Mouse (Mus musculus): ENCODE results near the gene Crtac1. TPM values are rescaled to one million over a fixed set of nuclear protein-coding genes. Genes with fewer than 3 reads are reported as not detected.

The Crtac1 gene
- polyA plus RNA-seq, 1 experiment from 2014 or later = 0.97 TPM

GRCm38 (mm10) chr19:42316998-42317397, 114.6 kb downstream of the Crtac1 start:
- DNase-seq (no peak), ATAC-seq (ENCODE audit: insufficient read depth) (no peak)
- WGBS = 67% methylated on average over 8 of the region's 8 CpGs
- Histone ChIP-seq H3K27ac (ENCODE audit: low read depth) (no peak overlapping the region), H3K36me3 (ENCODE audit: insufficient read depth) (no peaks in the 10 kb centered on the region), H3K4me2 (no peak overlapping the region), H3K27me3 (ENCODE audit: insufficient read depth, low read length) (0 out of 2 replicates have a peak, but pooled peaks cover 2% of the 10 kb centered on the region), H3K4me3 (ENCODE audit: low read depth, low read length) (no peak overlapping the region), H3K9ac (no peak overlapping the region), H3K4me1 (ENCODE audit: insufficient read depth) (no peaks in the 10 kb centered on the region), H3K9me3 (ENCODE audit: low read depth, low read length) (no peaks in the 10 kb centered on the region)
- no peak for TF ChIP-seq CTCF (IDR thresholded peaks at IDR 0.05; ENCODE audit: low read depth)

DNA sequence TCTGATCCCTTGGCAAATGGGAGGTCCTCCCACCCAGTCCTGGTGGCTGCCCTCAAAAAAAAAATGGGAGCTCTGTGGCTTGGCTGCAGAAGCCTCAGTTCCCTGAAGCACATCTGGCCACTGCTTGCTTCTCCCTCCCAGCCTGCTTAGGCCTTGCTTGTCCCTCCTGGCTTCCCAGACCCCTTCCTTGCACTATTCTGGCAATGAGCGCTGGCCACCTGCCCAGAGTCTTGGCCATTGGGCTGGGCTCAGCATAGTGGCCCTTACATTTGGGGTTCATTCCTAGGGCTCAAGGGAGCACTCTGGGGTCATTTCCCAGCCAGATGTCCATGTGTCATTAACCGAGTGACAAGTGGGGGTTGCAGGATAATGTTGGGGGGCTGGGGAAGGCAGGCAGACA, 115.1 kb downstream of the Crtac1 start:
- H3K9ac ChIP-seq = no peak overlapping the region
- TF ChIP-seq CTCF (IDR thresholded peaks at IDR 0.05; ENCODE audit: low read depth) = no peak
- no peaks in the 10 kb centered on the region for H3K4me1 ChIP-seq (ENCODE audit: insufficient read depth)
- ATAC-seq (ENCODE audit: insufficient read depth) = peak; percentile 35; the same call in 1 of the 2 replicates
- H3K4me3 ChIP-seq (ENCODE audit: low read depth, low read length) = no peak overlapping the region
- no peaks in the 10 kb centered on the region for H3K9me3 ChIP-seq (ENCODE audit: low read depth, low read length)
- H3K36me3 ChIP-seq (ENCODE audit: insufficient read depth) = no peaks in the 10 kb centered on the region
- no peak overlapping the region for H3K4me2 ChIP-seq
- H3K27ac ChIP-seq (ENCODE audit: low read depth) = no peak overlapping the region
- H3K27me3 ChIP-seq (ENCODE audit: insufficient read depth, low read length) = 0 out of 2 replicates have a peak, but pooled peaks cover 2% of the 10 kb centered on the region
- 77% methylated on average over 2 of the region's 2 CpGs for WGBS
- peak; percentile 52 for DNase-seq

- 0 out of 2 replicates have a peak, but pooled peaks cover 2% of the 10 kb centered on the region for H3K27me3 ChIP-seq (ENCODE audit: insufficient read depth, low read length)
- TF ChIP-seq CTCF (IDR thresholded peaks at IDR 0.05; ENCODE audit: low read depth) = peak; percentile 96
- no peak overlapping the region for H3K4me3 ChIP-seq (ENCODE audit: low read depth, low read length)
- ATAC-seq (ENCODE audit: insufficient read depth) (peak; percentile 66; the same call in 1 of the 2 replicates), DNase-seq (peak; percentile 90)
- no peaks in the 10 kb centered on the region for H3K36me3 ChIP-seq (ENCODE audit: insufficient read depth)
- H3K4me1 ChIP-seq (ENCODE audit: insufficient read depth) = no peaks in the 10 kb centered on the region
- WGBS = 0% methylated on average over 1 of the region's 1 CpGs
- no peak overlapping the region for H3K9ac ChIP-seq
- H3K4me2 ChIP-seq = no peak overlapping the region
- H3K9me3 ChIP-seq (ENCODE audit: low read depth, low read length) = no peaks in the 10 kb centered on the region
- H3K27ac ChIP-seq (ENCODE audit: low read depth) = no peak overlapping the region
Measured at GRCm38 (mm10) chr19:42315914-42316313, 115.7 kb downstream of the Crtac1 start.

- Histone ChIP-seq H3K4me3 (ENCODE audit: low read depth, low read length) (no peak overlapping the region), H3K9me3 (ENCODE audit: low read depth, low read length) (no peaks in the 10 kb centered on the region), H3K27ac (ENCODE audit: low read depth) (no peak overlapping the region), H3K9ac (no peak overlapping the region), H3K4me2 (no peak overlapping the region), H3K36me3 (ENCODE audit: insufficient read depth) (no peaks in the 10 kb centered on the region), H3K4me1 (ENCODE audit: insufficient read depth) (no peaks in the 10 kb centered on the region), H3K27me3 (ENCODE audit: insufficient read depth, low read length) (0 out of 2 replicates have a peak, but pooled peaks cover 2% of the 10 kb centered on the region)
- TF ChIP-seq CTCF (IDR thresholded peaks at IDR 0.05; ENCODE audit: low read depth) = no peak
- DNase-seq = no peak
- WGBS = 63% methylated on average over 6 of the region's 6 CpGs
- ATAC-seq (ENCODE audit: insufficient read depth) = no peak
Measured at GRCm38 (mm10) chr19:42315070-42315679, 116.4 kb downstream of the Crtac1 start.

GRCm38 (mm10) chr19:42312191-42312590, 119.4 kb downstream of the Crtac1 start:
- Histone ChIP-seq H3K27me3 (ENCODE audit: insufficient read depth, low read length) (no peaks in the 10 kb centered on the region), H3K4me3 (ENCODE audit: low read depth, low read length) (no peak overlapping the region), H3K4me2 (no peak overlapping the region), H3K27ac (ENCODE audit: low read depth) (no peak overlapping the region), H3K9ac (no peak overlapping the region), H3K36me3 (ENCODE audit: insufficient read depth) (no peaks in the 10 kb centered on the region), H3K9me3 (ENCODE audit: low read depth, low read length) (no peaks in the 10 kb centered on the region), H3K4me1 (ENCODE audit: insufficient read depth) (no peaks in the 10 kb centered on the region)
- no peak for TF ChIP-seq CTCF (IDR thresholded peaks at IDR 0.05; ENCODE audit: low read depth)
- DNase-seq = no peak
- ATAC-seq (ENCODE audit: insufficient read depth) = no peak
- WGBS = 70% methylated on average over 3 of the region's 3 CpGs

GRCm38 (mm10) chr19:42311332-42311731, 120.3 kb downstream of the Crtac1 start:
- Histone ChIP-seq H3K9me3 (ENCODE audit: low read depth, low read length) (no peaks in the 10 kb centered on the region), H3K4me1 (ENCODE audit: insufficient read depth) (no peaks in the 10 kb centered on the region), H3K36me3 (ENCODE audit: insufficient read depth) (no peaks in the 10 kb centered on the region), H3K27me3 (ENCODE audit: insufficient read depth, low read length) (no peaks in the 10 kb centered on the region), H3K9ac (no peak overlapping the region), H3K4me3 (ENCODE audit: low read depth, low read length) (no peak overlapping the region), H3K27ac (ENCODE audit: low read depth) (no peak overlapping the region), H3K4me2 (no peak overlapping the region)
- 30% methylated on average over 2 of the region's 2 CpGs for WGBS
- TF ChIP-seq CTCF (IDR thresholded peaks at IDR 0.05; ENCODE audit: low read depth) = no peak
- DNase-seq (no peak), ATAC-seq (ENCODE audit: insufficient read depth) (no peak)

DNA sequence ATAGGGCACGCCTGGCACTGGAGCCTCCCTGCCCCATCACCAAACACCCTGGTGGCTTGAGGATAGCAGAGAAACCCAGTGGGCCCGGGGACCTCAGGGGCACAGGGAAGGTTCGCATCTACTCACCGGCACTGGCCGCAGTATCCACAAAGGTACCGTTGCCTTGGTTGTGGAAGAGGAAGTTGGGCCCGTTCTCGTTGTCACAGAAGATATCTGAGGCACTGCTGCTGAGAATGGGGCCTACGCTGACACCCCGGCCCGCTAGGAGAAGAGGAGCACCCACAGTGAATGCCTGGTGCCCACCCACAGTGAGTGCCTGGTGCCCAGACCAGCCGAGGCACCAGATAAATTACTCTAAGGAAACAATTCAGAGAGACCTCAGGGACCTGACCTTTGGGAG, 122.7 kb downstream of the Crtac1 start:
- Histone ChIP-seq H3K9ac (no peak overlapping the region), H3K4me1 (ENCODE audit: insufficient read depth) (no peaks in the 10 kb centered on the region), H3K27ac (ENCODE audit: low read depth) (no peak overlapping the region), H3K9me3 (ENCODE audit: low read depth, low read length) (no peaks in the 10 kb centered on the region), H3K4me2 (no peak overlapping the region), H3K36me3 (ENCODE audit: insufficient read depth) (no peaks in the 10 kb centered on the region), H3K27me3 (ENCODE audit: insufficient read depth, low read length) (no peaks in the 10 kb centered on the region), H3K4me3 (ENCODE audit: low read depth, low read length) (no peak overlapping the region)
- ATAC-seq (ENCODE audit: insufficient read depth) = no peak
- TF ChIP-seq CTCF (IDR thresholded peaks at IDR 0.05; ENCODE audit: low read depth) = no peak
- DNase-seq = no peak
- 81% methylated on average over 12 of the region's 12 CpGs for WGBS
